Mouse (Mus musculus): Measurements from ENCODE around the gene Cacna1b.
A peak's percentile ranks its signal among the peaks of the same experiment; 100 is the strongest.

Cacna1b gene

GRCm38 (mm10) chr2:24763115-24763557 is at the start of gene Cacna1b:
Cacna1b (minus strand) TSS chr2:24763152.
- peak; percentile 48 for DNase-seq (ENCODE audit: low read depth, low spot score)

GRCm38 (mm10) chr2:24809746-24810145 is 46.8 kb upstream of the Cacna1b start:
- no peak for DNase-seq (ENCODE audit: low read depth, low spot score)

DNA sequence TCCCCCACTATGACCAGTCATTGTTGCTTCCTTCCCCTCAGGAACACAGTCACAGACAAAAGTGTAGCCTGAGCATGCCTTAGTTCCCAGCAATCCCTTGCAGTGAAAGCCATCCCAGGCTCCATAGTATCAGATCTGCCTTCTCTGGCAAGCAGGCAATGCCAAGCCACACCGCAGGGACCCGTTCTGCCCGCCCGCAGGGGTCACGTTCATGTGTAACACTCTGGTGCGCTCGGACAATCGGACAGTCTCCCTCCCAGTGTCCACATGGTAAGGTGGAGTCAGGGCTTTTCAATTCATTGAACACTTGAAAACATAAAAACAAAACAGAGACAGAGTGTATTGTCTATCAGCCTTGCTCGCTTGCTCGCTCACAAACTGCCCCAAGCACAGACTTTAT is 44.7 kb upstream of the Cacna1b start:
- no peak for DNase-seq (ENCODE audit: low read depth, low spot score)

DNA sequence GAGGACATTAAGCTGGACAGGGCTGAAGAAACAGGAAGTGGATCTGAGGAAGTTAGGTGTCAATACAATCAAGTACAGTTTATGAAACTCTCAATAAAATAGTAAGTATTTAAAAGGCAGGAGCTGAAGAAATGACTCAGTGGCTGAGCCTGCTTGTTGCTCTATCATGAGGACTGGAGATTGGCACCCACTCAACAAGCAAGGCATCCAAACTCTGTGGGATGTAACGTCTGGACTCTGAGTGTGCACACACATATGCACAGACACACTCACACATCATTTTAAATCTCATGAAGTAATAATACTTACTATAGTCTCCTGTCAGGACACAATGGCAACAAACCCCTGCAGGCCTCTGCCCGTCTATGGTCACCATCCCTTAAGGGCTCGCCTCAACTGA is 44.1 kb upstream of the Cacna1b start:
- DNase-seq (ENCODE audit: low read depth, low spot score) = no peak

GRCm38 (mm10) chr2:24806143-24806542 is 43.2 kb upstream of the Cacna1b start:
- DNase-seq (ENCODE audit: low read depth, low spot score) = no peak

DNA sequence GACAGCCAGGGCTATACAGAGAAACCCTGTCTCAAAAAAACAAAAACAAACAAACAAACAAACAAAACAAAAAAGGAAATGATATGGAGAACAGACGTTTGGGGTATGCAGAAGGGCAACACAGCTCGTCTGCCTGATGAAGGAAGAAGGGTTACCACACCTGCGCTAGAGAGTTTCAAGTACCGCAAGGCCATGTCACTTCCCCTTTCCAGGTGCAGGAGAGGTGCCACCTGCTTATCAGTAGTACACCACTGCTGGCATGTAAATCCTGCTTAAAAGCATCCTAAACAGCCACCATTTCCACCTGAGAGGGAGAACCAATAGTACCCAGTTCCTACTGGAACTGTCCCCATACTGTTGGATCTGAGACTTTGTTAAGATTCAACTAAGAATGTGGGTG is 42.7 kb upstream of the Cacna1b start:
- no peak for DNase-seq (ENCODE audit: low read depth, low spot score)

DNA sequence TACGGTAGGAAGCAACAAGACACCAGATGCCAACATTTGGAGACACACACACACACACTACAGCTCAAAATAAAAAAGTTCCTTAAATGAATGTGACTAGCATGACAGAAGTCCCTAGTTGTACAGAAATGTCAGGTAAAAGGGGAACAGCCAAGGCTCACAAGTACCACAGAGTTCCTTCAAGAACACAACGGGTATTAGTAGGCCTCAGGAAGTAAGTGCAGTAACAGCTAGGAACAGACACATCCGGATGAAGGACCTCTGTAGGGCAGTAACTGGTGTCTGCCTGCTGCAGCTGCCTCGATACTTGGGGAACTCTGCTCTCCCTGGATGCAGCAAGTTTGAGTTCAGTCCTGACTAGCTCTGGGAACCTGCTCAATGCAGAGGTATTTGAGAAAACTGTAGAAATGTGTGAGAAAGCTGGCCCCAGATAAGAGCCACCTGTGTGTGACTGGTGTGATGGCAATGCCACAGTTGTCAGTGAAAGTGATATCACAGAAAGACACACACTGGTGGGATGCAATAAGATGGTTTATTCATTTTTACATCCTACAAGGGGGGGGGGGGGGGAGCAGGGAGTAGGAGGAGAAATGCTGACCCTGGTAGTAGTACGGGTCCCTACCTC is 34.0 kb upstream of the Cacna1b start:
- no peak for DNase-seq (ENCODE audit: low read depth, low spot score)

DNA sequence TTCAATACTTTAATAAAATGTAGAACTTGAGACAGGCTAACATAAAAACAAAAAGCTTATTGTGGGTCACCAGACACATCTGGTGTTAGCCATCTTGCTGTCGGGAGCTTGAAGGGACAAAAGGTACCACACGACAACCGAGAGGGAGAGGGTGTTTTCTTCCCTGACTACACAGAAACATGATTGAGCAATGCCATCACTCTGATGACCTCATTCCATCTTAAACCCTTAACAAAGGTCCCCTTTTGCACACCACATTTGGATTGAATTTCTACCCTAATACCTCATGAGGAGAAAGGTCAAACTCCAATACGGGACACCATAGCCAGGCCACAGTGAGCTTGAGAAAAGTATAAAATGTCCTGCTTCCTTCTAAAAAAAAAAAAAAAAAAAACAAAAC is 24.3 kb upstream of the Cacna1b start:
- DNase-seq (ENCODE audit: low read depth, low spot score) = no peak

GRCm38 (mm10) chr2:24781253-24781652 is 18.3 kb upstream of the Cacna1b start:
- DNase-seq (ENCODE audit: low read depth, low spot score) = peak; percentile 10

- DNase-seq (ENCODE audit: low read depth, low spot score) = peak; percentile 22
Observed at GRCm38 (mm10) chr2:24776831-24777230, 13.9 kb upstream of the Cacna1b start.

GRCm38 (mm10) chr2:24775951-24776587 is 13.1 kb upstream of the Cacna1b start:
- peak; percentile 31 for DNase-seq (ENCODE audit: low read depth, low spot score)

DNA sequence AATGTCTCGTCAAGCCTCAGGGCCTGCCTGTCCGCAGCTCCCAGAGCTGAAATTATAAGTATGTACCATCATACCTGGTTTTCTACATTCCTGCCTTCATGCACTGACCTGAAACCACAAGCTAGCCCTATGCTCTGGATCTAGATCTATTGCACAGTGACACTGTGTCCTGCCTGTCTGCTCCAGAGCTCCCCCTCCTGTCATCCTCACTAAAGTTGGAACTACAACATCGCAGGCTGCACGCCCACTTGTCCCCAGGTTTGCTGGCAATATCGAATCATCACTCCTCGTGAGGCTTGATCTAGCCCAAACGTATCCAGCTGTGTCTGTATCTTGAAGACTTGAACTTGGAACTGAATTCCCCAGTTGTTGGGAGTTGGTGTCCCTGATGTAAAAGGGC is 11.9 kb upstream of the Cacna1b start:
- no peak for DNase-seq (ENCODE audit: low read depth, low spot score)

DNA sequence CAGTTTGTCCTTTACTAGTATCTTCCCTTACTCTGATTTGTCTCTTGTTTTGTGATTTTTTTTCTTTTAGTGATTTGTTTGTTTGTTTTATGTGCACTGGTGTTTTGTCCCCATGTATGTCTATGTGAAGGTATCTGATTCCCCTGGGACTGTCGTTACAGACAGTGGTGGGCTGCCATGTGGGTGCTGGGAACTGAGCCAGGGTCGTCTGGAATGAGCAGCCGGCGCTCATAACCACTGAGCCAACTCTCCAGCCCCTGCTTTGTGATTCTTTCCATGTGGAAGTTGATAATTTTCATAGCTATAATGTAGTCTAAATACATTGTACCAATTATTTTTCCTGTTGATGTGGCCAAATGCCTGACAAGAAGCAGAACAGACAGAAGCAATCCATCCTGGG is 7.9 kb upstream of the Cacna1b start:
- no peak for DNase-seq (ENCODE audit: low read depth, low spot score)

GRCm38 (mm10) chr2:24762446-24762960 is 449 bp downstream of the Cacna1b start:
- no peak for DNase-seq (ENCODE audit: low read depth, low spot score)

DNA sequence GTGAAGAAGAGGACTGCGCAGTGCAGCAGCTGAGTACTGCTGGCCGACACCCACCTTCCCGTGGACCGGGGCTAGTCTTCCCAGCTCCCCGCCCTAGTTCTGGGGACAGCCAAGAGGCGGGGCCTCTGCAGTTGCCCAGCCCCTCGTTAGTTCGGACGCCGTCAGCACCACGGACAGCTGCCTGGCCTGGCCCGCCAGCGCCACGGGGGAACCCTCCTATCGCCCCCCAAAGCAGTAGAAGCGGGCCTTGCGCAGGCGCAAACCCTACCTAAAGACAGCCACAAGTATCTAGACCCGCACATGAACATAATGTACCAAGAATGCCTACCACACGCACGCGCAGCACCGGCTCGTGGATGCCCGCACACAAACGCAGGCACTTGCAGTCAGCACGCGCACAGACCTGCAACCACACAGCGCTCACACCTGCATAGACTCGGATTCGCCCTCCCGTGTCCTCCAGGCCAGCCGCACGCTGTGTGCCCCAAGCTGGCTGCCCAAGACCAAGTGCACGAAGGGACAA is 968 bp downstream of the Cacna1b start:
- DNase-seq (ENCODE audit: low read depth, low spot score) = peak; percentile 49

GRCm38 (mm10) chr2:24755276-24755675 is 7.7 kb downstream of the Cacna1b start:
- peak; percentile 81 for DNase-seq (ENCODE audit: low read depth, low spot score)

GRCm38 (mm10) chr2:24752599-24752998 is 10.4 kb downstream of the Cacna1b start:
- DNase-seq (ENCODE audit: low read depth, low spot score) = no peak

DNA sequence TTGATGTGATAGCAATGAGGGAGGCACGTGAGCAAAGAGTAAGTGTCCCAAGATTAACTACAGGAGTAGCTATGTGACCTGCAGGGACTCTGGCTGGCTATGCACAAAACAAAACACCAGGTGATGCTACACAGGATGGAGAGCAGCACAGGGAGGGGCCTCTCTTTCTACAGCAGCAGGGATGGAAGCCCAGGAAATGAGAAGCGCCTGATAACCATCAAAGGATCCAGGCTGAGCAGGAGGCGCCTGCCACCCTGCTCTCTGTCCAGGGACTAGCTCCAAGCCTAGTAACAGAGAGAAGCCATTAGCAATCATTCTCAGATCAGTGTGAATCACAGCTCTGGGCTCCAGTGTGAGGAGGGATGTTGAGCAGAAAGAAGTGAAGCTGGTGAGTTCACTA is 12.9 kb downstream of the Cacna1b start:
- DNase-seq (ENCODE audit: low read depth, low spot score) = peak; percentile 34

DNA sequence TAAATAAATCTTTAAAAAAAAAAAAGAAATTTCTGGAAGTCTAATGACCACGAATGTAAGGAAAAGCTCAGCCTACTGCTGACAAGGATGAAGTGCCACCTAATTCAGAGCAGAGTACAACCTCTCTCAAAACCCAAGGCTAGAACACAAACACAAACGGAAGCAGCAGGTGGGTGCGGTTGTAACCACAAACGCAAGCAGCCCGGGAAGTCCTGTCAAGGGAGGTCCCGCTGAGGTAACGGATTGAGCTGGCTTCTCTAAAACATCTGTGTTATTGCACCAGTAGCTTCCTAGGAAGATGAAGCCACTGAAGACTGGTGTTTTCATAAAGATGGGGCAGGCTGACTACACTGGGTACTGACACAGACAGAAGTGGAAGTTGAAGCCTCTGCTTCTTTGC is 15.1 kb downstream of the Cacna1b start:
- peak; percentile 73 for DNase-seq (ENCODE audit: low read depth, low spot score)

- DNase-seq (ENCODE audit: low read depth, low spot score) = no peak
Observed at GRCm38 (mm10) chr2:24739701-24740100, 23.3 kb downstream of the Cacna1b start.

- DNase-seq (ENCODE audit: low read depth, low spot score) = peak; percentile 21
Observed at GRCm38 (mm10) chr2:24733157-24733556, 29.8 kb downstream of the Cacna1b start.

- DNase-seq (ENCODE audit: low read depth, low spot score) = no peak
Observed at GRCm38 (mm10) chr2:24725865-24726264, 37.1 kb downstream of the Cacna1b start.
